8 mouse cellular contexts compared by ENCODE assay signal in genomic region chr5:125188812-125189598, GRCm38 (mm10). TPM values are rescaled to one million over a fixed set of nuclear protein-coding genes. Genes with fewer than 3 reads are reported as not detected.
DNase-seq lines count a peak whose midpoint lies in the region; ATAC-seq and TF ChIP-seq lines count a peak whose summit lies in the region.
"Had no signal": no experiment of that assay in that cellular context is flagged by ENCODE, and none has a peak within 500 bp of the region (broad histone marks: within the 10 kb centered on the region; RNA-seq: fewer than 3 reads in every experiment).

No protein-coding gene starts in this region.

- H3K36me3 ChIP-seq in liver, embryonic 16.5 days (ENCODE audit: control insufficient read depth, insufficient read depth) = no peaks in the 10 kb centered on the region
- no peaks in the 10 kb centered on the region for H3K36me3 ChIP-seq in liver, embryonic 12.5 days
- H3K36me3 ChIP-seq in MEL (ENCODE audit: control insufficient read depth in 1 of 2, insufficient read depth in 2 of 2, low read length in 2 of 2) = peaks cover 0 to 2% of the 10 kb centered on the region in 2 experiments; a peak in 2 of 4 replicates
- H3K36me3 ChIP-seq: neural tube, embryonic 15.5 days had no signal

- no peak overlapping the region for H3K4me3 ChIP-seq in liver, embryonic 16.5 days (ENCODE audit: low read depth, low read length)
- H3K4me3 ChIP-seq in liver, embryonic 12.5 days = no peak overlapping the region
- H3K4me3 ChIP-seq in MEL (ENCODE audit: control insufficient read depth in 1 of 2, insufficient read depth in 1 of 2, low read depth in 2 of 2, low read length in 2 of 2) = peak overlapping the region; percentile 23 to 43; a peak in 1 of 4 replicates
- H3K4me3 ChIP-seq in bone marrow macrophage, adult 2 months (ENCODE audit: insufficient read depth, low read length) = no peak overlapping the region
- H3K4me3 ChIP-seq: neural tube, embryonic 15.5 days had no signal

- H3K27ac ChIP-seq in liver, embryonic 16.5 days (ENCODE audit: low read length) = no peak overlapping the region
- H3K27ac ChIP-seq in liver, embryonic 12.5 days = no peak overlapping the region
- H3K27ac ChIP-seq in MEL (ENCODE audit: control insufficient read depth, low read depth, low read length) = no peak overlapping the region
- no peak overlapping the region for H3K27ac ChIP-seq in bone marrow macrophage, adult 2 months (ENCODE audit: insufficient read depth, low read depth, low read length)
- H3K27ac ChIP-seq: neural tube, embryonic 15.5 days had no signal

- 28% methylated on average over 12 of the region's 12 CpGs for WGBS in liver, embryonic 16.5 days (ENCODE audit: insufficient replicate concordance)
- WGBS in liver, embryonic 12.5 days (ENCODE audit: insufficient replicate concordance) = 28% methylated on average over 12 of the region's 12 CpGs

- DNase-seq in MEL (ENCODE audit: low read depth, low spot score) = peak; percentile 64
- DNase-seq in retina, embryonic 14.5 days (ENCODE audit: low spot score) = peak; percentile 50
- no peak for DNase-seq in spleen, postnatal 14 days (ENCODE audit: low spot score in 2 of 2)
- no peak for DNase-seq in layer of hippocampus, postnatal 25 days (ENCODE audit: extremely low spot score in 1 of 2, low spot score in 1 of 2)

- H3K4me1 ChIP-seq in liver, embryonic 16.5 days (ENCODE audit: control insufficient read depth, low read depth, low read length) = no peaks in the 10 kb centered on the region
- 0 out of 2 replicates have a peak, but pooled peaks cover 3% of the 10 kb centered on the region for H3K4me1 ChIP-seq in liver, embryonic 12.5 days
- H3K4me1 ChIP-seq in MEL (ENCODE audit: control insufficient read depth in 1 of 2, insufficient read depth in 2 of 2, low read length in 2 of 2) = peaks cover 0 to 7% of the 10 kb centered on the region in 2 experiments; a peak in 2 of 4 replicates
- peaks cover 12% of the 10 kb centered on the region for H3K4me1 ChIP-seq in bone marrow macrophage, adult 2 months (ENCODE audit: control insufficient read depth, insufficient read depth, low read length)

- no peaks in the 10 kb centered on the region for H3K27me3 ChIP-seq in liver, embryonic 16.5 days (ENCODE audit: control insufficient read depth, insufficient read depth, low read depth, low read length)
- peaks cover 43% of the 10 kb centered on the region for H3K27me3 ChIP-seq in liver, embryonic 12.5 days (replicated peaks)
- no peaks in the 10 kb centered on the region; a peak in 1 of 4 replicates for H3K27me3 ChIP-seq in MEL (ENCODE audit: control insufficient read depth in 1 of 2, insufficient read depth in 2 of 2, low read length in 2 of 2)
- H3K27me3 ChIP-seq: neural tube, embryonic 15.5 days had no signal

- H3K9me3 ChIP-seq in liver, embryonic 16.5 days (replicated peaks; ENCODE audit: control insufficient read depth, low read length) = no peaks in the 10 kb centered on the region
- H3K9me3 ChIP-seq in liver, embryonic 12.5 days (replicated peaks) = no peaks in the 10 kb centered on the region
- H3K9me3 ChIP-seq in MEL (replicated peaks; ENCODE audit: insufficient read depth, low read length) = no peaks in the 10 kb centered on the region
- H3K9me3 ChIP-seq: neural tube, embryonic 15.5 days had no signal

- no peak; the same call in 1 of the 2 replicates for TF ChIP-seq RAD21 in MEL (IDR thresholded peaks at IDR 0.05; ENCODE audit: low read depth, low read length)

- no peak overlapping the region for H3K9ac ChIP-seq in liver, embryonic 16.5 days (ENCODE audit: low read depth, low read length)
- no peak overlapping the region for H3K9ac ChIP-seq in liver, embryonic 12.5 days
- H3K9ac ChIP-seq in MEL (ENCODE audit: control insufficient read depth, low read depth, low read length, poor library complexity, severe bottlenecking) = peak overlapping the region; percentile 39
- H3K9ac ChIP-seq: neural tube, embryonic 15.5 days had no signal

- TF ChIP-seq CTCF in MEL (IDR thresholded peaks at IDR 0.05 in 2 of 3, conservative IDR thresholded peaks at IDR 0.05 in 1 of 3; ENCODE audit: control insufficient read depth in 1 of 3, insufficient read depth in 1 of 3, low read depth in 2 of 3, low read length in 3 of 3, poor library complexity in 1 of 3, severe bottlenecking in 1 of 3) = peak in 2 of 3 experiments; percentile 20 to 27; a peak in 3 of 6 replicates
- TF ChIP-seq CTCF in bone marrow macrophage, adult 2 months (IDR thresholded peaks at IDR 0.05; ENCODE audit: low read depth, low read length) = 0 out of 2 replicates have a peak, but pooled peaks have one; percentile 7

- TF ChIP-seq POLR2A in MEL (IDR thresholded peaks at IDR 0.05; ENCODE audit: control insufficient read depth in 1 of 2, insufficient read depth in 1 of 2, low read depth in 1 of 2, low read length in 2 of 2, poor library complexity in 1 of 2) = no peak
- no peak for TF ChIP-seq POLR2A in bone marrow macrophage, adult 2 months (IDR thresholded peaks at IDR 0.05; ENCODE audit: borderline replicate concordance, low read depth, low read length)

- TF ChIP-seq EP300 in MEL (IDR thresholded peaks at IDR 0.05; ENCODE audit: low read depth in 1 of 2, low read length in 2 of 2) = no peak

- H3K79me2 ChIP-seq in MEL (ENCODE audit: control insufficient read depth, insufficient read depth, low read length, poor library complexity) = no peaks in the 10 kb centered on the region

- ATAC-seq in liver, embryonic 16.5 days (ENCODE audit: low read depth) = 0 out of 2 replicates have a peak, but pooled peaks have one; percentile 35
- ATAC-seq in liver, embryonic 12.5 days = no peak

- H3K4me2 ChIP-seq in liver, embryonic 16.5 days (ENCODE audit: low read depth, low read length) = no peak overlapping the region
- no peak overlapping the region for H3K4me2 ChIP-seq in liver, embryonic 12.5 days
- H3K4me2 ChIP-seq: neural tube, embryonic 15.5 days had no signal

TF ChIP-seq in MEL, 35 proteins besides CTCF, POLR2A, EP300 and RAD21:
- TF ChIP-seq TBP (IDR thresholded peaks at IDR 0.05; ENCODE audit: low read depth, low read length) (no peak), JUND (IDR thresholded peaks at IDR 0.05; ENCODE audit: low read depth, low read length) (no peak), ZKSCAN1 (IDR thresholded peaks at IDR 0.05; ENCODE audit: low read depth, low read length) (no peak), MYB (IDR thresholded peaks at IDR 0.05; ENCODE audit: low read depth, low read length) (no peak), SMC3 (IDR thresholded peaks at IDR 0.05; ENCODE audit: low read depth, low read length) (peak; percentile 36; the same call in 1 of the 2 replicates), ELF1 (IDR thresholded peaks at IDR 0.05; ENCODE audit: low read depth, low read length) (no peak), MEF2A (IDR thresholded peaks at IDR 0.05; ENCODE audit: extremely low read depth, insufficient replicate concordance, low read depth, low read length, poor library complexity, severe bottlenecking) (no peak)

RNA-seq across cellular contexts. Expression of gene Ncor2, which starts 10.0 kb away (rescaled TPM):
- polyA plus RNA-seq in liver, embryonic 16.5 days (2015; fragmentation: Nextera tagmentation; extraction: Ambion mirVana) = 3.4 and 4.2 TPM in 2 replicates
- polyA plus RNA-seq in liver, embryonic 12.5 days (2016; fragmentation: Nextera tagmentation; extraction: Ambion mirVana) = 9.7 and 10.0 TPM in 2 replicates
- 5.0 and 7.7 TPM in 2 replicates for total RNA-seq in MEL (2012; rRNA removed)
- polyA plus RNA-seq in MEL (2012; ENCODE audit: insufficient read depth in 1 of 2, insufficient read length in 2 of 2, low read depth in 1 of 2, low replicate concordance in 2 of 2, missing spikeins in 1 of 2) = 10 to 100 TPM in 1 of 2 experiments, not detected in 1; 46.8 TPM
- polyA plus RNA-seq in bone marrow macrophage, adult 2 months (2012; ENCODE audit: insufficient read depth, insufficient read length, missing spikeins) = 61.5 and 71.5 TPM in 2 replicates
- total RNA-seq in layer of hippocampus, postnatal 25 days (2021) = 100 to 1,000 TPM; 229 to 297 TPM

Comparison
In these comparisons a context has a peak if more than half of its experiments do, and no peak if none do; other contexts are left out.
1. H3K4me3 ChIP-seq: peak in MEL (2 of 2); none in liver, embryonic 16.5 days (single experiment), liver, embryonic 12.5 days (single experiment) and bone marrow macrophage, adult 2 months (single experiment).
2. DNase-seq: peak in MEL (single experiment) and retina, embryonic 14.5 days (single experiment); none in spleen, postnatal 14 days (0 of 2) and layer of hippocampus, postnatal 25 days (0 of 2).